Mouse (Mus musculus): ENCODE measurements around the gene Cux1.

Cux1 gene

DNA sequence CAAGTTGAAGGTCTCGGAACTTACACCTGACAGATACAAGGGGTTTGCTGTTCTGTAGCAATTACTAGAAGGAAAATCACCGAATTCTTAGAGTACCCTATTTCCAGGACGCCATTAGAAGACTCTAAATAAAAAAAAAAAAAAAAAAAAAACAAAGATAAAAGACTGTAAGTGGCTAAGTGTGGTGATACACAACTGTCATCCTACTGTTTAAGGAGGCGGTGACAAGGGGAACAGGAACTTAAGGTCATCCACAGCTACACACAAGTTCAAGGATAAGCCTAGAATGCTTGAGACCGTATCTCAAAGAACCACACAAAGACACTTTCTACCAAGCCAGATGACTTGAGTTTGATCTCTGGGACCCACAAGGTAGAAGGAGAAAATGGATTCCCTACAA, 56.7 kb downstream of the Cux1 start:
- DNase-seq (ENCODE audit: low spot score in 2 of 2) = no peak

- no peak for DNase-seq (ENCODE audit: low spot score in 2 of 2)
These were observed 59.7 kb downstream of the Cux1 start for GRCm38 (mm10) chr5:136507629-136508028.

GRCm38 (mm10) chr5:136506262-136506661, 61.0 kb downstream of the Cux1 start:
- no peak for DNase-seq (ENCODE audit: low spot score in 2 of 2)

- DNase-seq (ENCODE audit: low spot score in 2 of 2) = no peak
These were observed 64.7 kb downstream of the Cux1 start for GRCm38 (mm10) chr5:136502491-136503086.

- DNase-seq (ENCODE audit: low spot score in 2 of 2) = no peak
These were observed 66.9 kb downstream of the Cux1 start for GRCm38 (mm10) chr5:136500307-136500871.

DNA sequence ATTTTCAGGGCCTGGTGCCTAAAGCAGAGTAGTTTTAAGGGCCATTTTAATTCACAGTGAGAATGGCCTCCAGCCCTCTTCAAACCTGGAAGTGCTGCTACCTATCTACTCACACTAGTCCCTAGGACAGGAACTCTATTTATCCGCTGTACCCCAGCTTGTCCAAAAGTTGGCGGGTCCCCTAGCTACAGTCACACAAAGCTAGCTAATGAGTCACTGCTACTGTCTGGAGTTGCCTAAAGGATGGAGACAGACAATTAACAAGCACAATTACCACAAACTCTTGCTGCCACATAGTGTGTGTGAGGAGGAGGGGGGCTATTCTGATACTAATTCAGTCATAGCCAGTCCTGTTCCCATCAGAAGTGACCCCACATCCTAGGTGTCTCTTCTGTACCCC, 68.0 kb downstream of the Cux1 start:
- no peak for DNase-seq (ENCODE audit: low spot score in 2 of 2)

- DNase-seq (ENCODE audit: low spot score in 2 of 2) = no peak
These were observed 68.5 kb downstream of the Cux1 start for GRCm38 (mm10) chr5:136498741-136499140.

DNA sequence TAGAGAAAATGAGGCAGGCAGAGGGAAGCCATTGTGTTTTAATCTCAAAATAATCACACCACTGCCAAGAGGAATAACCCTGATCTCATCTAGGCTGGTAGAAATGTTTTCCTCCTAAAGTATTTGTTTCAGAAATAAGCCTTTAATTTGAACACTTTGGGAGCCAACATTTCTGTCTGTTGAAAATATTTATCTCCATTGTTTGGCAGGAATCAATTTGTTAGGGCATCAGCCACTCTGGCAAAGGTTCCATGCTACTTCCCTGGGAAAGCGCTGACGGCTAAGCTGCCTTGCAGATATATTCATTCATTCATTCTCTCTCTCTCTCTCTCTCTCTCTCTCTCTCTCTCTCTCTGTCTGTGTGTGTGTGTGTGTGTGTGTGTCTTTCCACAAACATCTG, 70.0 kb downstream of the Cux1 start:
- no peak for DNase-seq (ENCODE audit: low spot score in 2 of 2)

DNA sequence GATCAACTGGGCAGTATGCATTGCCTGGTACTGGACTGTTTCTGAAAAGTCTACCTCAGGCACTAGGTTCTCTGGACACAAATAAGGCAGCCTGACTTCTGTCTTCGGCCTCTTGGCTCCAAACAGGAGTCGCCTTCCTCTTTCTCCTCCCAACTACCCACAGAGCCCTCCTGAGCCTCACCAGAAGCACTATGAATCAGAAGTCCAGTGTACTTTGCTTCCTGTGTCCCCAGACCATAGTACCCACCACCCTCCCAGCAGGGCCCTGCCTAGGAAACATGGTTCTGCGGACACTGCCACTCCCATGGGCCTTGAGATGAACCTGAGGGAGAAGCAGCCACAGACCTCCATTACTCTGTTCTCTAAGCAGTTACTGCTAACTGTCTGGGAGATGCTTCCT, 71.7 kb downstream of the Cux1 start:
- DNase-seq (ENCODE audit: low spot score in 2 of 2) = no peak

GRCm38 (mm10) chr5:136494927-136495326, 72.4 kb downstream of the Cux1 start:
- no peak for DNase-seq (ENCODE audit: low spot score in 2 of 2)

GRCm38 (mm10) chr5:136494288-136494687, 73.0 kb downstream of the Cux1 start:
- no peak for DNase-seq (ENCODE audit: low spot score in 2 of 2)

DNA sequence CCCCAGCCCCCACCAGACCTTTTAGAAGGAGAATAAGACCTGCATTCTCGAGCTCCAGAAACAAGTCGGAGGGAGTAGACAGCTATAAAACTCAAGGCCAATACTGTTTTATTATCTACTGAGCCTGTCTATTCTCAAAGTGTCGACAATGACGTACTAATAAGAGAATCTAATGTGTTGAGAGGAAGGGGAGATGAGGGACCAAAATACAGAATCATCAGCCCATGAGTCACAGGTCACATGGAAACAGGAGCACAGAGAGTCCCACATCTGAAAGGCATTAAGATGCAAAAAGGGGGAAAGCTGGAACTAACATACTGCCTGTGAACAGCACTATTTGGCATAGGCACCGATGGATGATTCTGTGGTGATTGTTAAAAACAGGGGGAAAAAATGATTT, 77.8 kb downstream of the Cux1 start:
- DNase-seq (ENCODE audit: low spot score in 2 of 2) = no peak

DNA sequence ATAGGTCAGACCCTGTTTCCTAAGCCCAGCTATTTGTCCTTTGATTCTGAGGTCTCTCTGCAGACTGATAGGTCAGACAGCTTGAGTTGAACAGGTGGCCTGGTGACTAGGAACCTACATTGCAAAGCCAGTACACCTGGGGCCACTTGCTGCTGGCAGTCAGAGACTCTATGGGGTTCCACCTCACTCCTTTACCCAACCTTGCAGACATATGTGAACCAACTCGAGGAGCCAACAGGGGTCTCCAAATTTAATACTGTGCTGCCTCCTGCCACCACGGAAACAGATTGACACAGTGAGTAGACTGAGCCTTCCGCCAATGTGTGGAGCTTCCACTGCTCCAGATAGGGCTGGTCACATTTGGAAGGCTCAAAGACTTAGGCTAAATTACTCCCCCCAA, 78.6 kb downstream of the Cux1 start:
- DNase-seq (ENCODE audit: low spot score in 2 of 2) = no peak

DNA sequence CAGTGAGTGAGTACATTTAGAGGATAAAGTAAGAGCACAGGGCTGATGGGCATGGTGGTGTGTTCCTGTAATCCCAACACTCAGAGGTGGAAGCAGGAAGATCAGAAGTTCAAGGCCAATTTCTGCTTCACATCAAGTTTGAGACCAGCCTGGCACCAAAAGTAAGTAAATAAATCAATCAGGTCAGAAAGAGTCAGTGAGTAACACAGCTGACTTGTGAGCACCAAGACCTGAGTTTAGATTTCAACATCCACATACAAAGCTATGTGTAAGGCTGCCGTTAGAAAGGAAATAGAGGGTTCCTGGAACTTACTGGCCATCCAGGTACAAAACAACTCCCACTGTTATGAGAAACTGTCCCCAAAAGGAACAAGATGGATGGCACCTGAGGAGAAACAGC, 79.1 kb downstream of the Cux1 start:
- DNase-seq (ENCODE audit: low spot score in 2 of 2) = no peak

- DNase-seq (ENCODE audit: low spot score in 2 of 2) = no peak
These were observed 79.7 kb downstream of the Cux1 start for GRCm38 (mm10) chr5:136487397-136488093.

GRCm38 (mm10) chr5:136486401-136486800, 80.9 kb downstream of the Cux1 start:
- no peak for DNase-seq (ENCODE audit: low spot score in 2 of 2)

DNA sequence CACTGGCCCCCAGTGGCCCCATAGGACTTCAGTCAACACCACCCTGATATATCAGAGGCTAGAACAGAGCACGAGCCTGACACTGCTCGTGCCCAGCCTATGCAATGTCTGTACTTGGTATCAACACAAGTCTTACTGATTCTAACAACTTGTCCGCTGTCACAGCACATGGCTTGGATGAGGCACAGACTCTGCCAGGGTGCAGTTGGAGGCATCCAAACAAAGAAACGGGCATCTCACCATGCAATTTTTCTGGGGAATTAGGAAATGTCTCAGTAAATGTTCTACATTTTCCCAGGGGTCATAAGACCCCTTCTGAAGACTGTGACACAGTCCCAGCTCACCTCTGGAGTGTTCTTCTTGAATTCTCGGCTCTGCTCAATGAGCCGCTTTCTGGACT, 81.9 kb downstream of the Cux1 start:
- DNase-seq (ENCODE audit: low spot score in 2 of 2) = no peak

DNA sequence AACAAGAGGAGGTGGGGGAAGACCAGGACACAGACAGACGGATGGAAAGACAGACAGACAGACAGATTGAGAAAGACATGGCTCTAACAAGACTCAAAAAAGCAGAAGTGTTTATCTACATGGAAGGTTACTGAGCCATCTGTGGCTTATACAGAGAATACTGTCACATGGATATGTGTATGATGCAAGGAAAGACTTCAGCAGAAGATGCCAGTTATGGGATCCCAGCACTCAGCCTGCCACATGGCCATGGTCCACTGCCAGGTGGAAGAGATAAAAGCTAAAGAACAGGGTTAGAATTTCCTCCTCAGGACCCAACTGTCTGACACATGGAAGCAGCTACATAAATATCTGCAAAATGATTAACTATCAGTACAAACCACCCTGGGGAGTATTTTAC, 84.9 kb downstream of the Cux1 start:
- no peak for DNase-seq (ENCODE audit: low spot score in 2 of 2)

DNA sequence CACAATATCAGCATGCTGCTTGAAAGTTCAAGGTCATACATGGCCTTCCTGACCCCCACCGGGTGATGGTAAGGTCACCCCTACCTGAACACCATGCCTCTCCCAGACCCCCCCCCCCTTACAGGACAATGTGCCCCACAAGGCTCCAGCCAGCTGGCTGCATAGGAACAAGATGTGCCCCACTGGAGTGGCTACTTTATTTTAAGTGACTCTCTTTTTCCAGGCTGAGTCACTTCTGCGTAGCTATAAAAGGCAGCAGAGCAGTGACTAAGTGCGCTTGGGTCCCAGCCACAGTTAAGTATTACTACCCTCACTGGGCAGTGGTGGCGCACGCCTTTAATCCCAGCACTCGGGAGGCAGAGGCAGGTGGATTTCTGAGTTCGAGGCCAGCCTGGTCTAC, 86.7 kb downstream of the Cux1 start:
- no peak for DNase-seq (ENCODE audit: low spot score in 2 of 2)

DNA sequence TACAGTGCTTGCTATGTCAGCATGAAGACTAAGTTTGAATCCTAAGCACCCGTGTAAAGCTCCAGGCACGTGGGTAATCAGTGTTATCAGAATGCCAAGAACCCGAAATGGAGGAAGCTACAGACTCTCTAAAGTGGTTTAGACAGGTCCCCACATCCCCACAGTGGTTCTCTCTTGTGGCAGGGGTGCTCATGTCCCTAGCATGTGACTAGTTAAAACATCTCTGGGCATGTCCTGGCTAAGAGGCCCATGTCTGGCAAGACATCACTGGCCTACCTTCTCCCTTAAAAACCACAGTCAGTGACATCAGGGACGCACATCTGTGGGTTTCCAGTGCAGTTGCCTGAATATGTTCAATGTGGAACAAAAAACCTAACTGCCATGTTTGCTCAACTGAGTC, 87.5 kb downstream of the Cux1 start:
- no peak for DNase-seq (ENCODE audit: low spot score in 2 of 2)

DNA sequence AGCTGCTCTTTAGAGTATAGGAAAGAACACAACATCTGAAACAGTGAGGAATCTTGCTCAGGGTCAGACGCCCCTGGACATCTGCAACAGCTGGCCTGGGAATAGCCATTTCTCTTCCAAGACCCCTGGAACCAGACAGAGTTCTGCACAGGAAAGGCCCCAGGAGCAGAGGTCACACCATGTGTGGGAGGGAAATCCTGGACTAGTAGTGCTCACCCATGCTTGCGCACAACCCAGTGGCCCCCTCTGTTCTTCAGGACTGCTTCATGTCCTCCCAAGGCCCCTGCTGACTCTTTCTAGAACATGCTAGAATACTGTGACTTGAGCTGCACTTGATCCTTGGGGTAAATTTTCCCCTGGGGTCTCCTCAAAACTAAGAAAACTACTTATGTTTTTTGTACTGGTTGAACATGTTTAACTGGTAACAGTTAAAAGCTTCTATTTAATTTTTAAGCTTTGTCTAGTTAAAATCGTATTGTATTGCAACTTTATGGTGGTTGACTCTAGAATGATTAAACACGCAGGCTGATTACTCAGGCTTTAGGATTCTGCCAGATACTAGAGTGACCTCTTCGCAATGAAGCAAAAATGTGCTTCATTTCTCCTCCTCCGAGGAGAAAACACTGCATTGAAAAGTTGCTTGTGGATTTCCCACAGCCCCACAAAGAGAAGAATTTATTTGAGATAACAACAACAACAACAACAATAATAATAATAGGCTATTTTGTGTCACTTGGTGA, 88.1 kb downstream of the Cux1 start:
- no peak for DNase-seq (ENCODE audit: low spot score in 2 of 2)

- peak in 1 of 2 experiments; percentile 48 for DNase-seq (ENCODE audit: low spot score in 2 of 2)
These were observed 91.0 kb downstream of the Cux1 start for GRCm38 (mm10) chr5:136476272-136476671.

DNA sequence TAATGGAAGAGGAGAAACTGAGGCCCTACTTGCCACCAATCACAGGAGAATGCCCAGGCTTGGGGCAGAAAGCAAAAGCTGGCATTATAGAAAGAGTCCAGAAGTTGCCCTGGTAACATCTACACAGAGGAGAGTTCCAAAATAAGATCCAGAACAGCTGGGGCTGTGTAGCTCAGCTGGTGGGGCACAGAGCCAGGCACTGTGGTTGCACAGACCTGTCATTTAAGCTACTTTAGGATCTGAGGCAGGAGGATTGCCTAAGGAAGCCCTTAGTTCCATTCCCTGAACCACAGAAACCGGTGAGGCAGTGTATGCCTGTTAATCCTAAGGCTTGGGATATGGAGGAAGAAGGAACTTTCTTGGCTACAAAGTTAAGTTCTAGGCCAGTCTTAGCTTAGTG, 92.1 kb downstream of the Cux1 start:
- DNase-seq (ENCODE audit: low spot score in 2 of 2) = no peak

Data from urinary bladder, postnatal 36 days (tissue).